Mouse (Mus musculus) G1E (cell line): ENCODE measurements at regions not wholly inside any gene's neighbourhood (a gene's known extent, or its start where the extent isn't known, plus 50 kb on each side); places are given as distances from the start of the nearest gene placed in this dataset.

Experiments used
- CTCF ChIP-seq: IDR thresholded peaks from 2 replicates; pipeline ENCODE4 v1.5.1; 2012; ENCODE audit warnings: low read depth, low read length, inconsistent platforms, mixed read lengths
- TAL1 ChIP-seq: conservative IDR thresholded peaks from 2 replicates; pipeline ENCODE4 v1.6.1; 2012; ENCODE audit warnings: low read depth, low read length, inconsistent platforms, mixed read lengths

GRCm38 (mm10) chr5:118877831-118878230 is 317.4 kb downstream of the Med13l start:
- TF ChIP-seq TAL1 (no peak), CTCF (no peak)
